Mouse (Mus musculus): ENCODE data around the gene D430041D05Rik. TPM values are rescaled to one million over a fixed set of nuclear protein-coding genes. Genes with fewer than 3 reads are reported as not detected.
"Not testable (repeated sequence)": the region's sequence is repeated elsewhere in the genome, so short reads cannot be mapped to it uniquely, and the experiment has no call there.

The D430041D05Rik gene
- total and polyA plus RNA-seq, 3 experiments: not detected

- DNase-seq (ENCODE audit: extremely low read depth): no peak
- Histone ChIP-seq H3K27me3 (replicated peaks) (no peaks in the 10 kb centered on the region), H3K79me2 (replicated peaks; ENCODE audit: control insufficient read depth, extremely low read depth, insufficient read depth, poor library complexity, severe bottlenecking) (no peaks in the 10 kb centered on the region), H3K4me1 (ENCODE audit: control insufficient read depth in 1 of 2, insufficient read depth in 2 of 2) (peaks cover 0 to 9% of the 10 kb centered on the region in 2 experiments; a peak in 2 of 4 replicates), H3K9me3 (replicated peaks; ENCODE audit: low read length) (no peaks in the 10 kb centered on the region), H3K36me3 (replicated peaks in 1 of 2; ENCODE audit: control insufficient read depth in 1 of 2, insufficient read depth in 1 of 2, low read length in 1 of 2) (peaks cover 0 to 4% of the 10 kb centered on the region in 2 experiments), H3K27ac (ENCODE audit: insufficient read depth, low read depth) (no peak overlapping the region), H3K4me3 (replicated peaks in 1 of 3; ENCODE audit: low read depth in 2 of 3, low read length in 2 of 3, poor library complexity in 1 of 3) (no peak overlapping the region), H3K9ac (ENCODE audit: insufficient read depth, low read depth) (no peak overlapping the region), H3K4me2 (ENCODE audit: insufficient read depth, low read depth, poor library complexity, severe bottlenecking) (no peak overlapping the region)
- in situ Hi-C loops (cut with MboI; ENCODE audit: low pct_ligation_motif_present, low pct_unique_long_range_greater_than_20kb, low sequenced_read_pairs) (no loop called here), dilution Hi-C loops (cut with MboI; ENCODE audit: extremely low pct_ligation_motif_present, extremely low pct_unique_long_range_greater_than_20kb, low sequenced_read_pairs) (no loop called here)
- TF ChIP-seq SIN3A (IDR thresholded peaks at IDR 0.05; ENCODE audit: low read length) (no peak), POLR2AphosphoS2 (IDR thresholded peaks at IDR 0.05; ENCODE audit: low read depth, low read length) (no peak), MEF2A (IDR thresholded peaks at IDR 0.05; ENCODE audit: borderline replicate concordance, low read depth, low read length) (no peak), JUN (IDR thresholded peaks at IDR 0.05; ENCODE audit: insufficient read depth, low read depth, low read length) (no peak), RCOR1 (conservative IDR thresholded peaks at IDR 0.05; ENCODE audit: low read depth, low read length) (no peak), CHD1 (IDR thresholded peaks at IDR 0.05; ENCODE audit: low read depth, low read length) (no peak), GABPA (IDR thresholded peaks at IDR 0.05; ENCODE audit: insufficient replicate concordance, low read depth, low read length) (no peak), ETS1 (conservative IDR thresholded peaks at IDR 0.05; ENCODE audit: low read depth, low read length) (no peak), ZC3H11A (IDR thresholded peaks at IDR 0.05; ENCODE audit: low read depth, low read length) (no peak), USF2 (conservative IDR thresholded peaks at IDR 0.05; ENCODE audit: low read depth, low read length) (no peak), TBP (conservative IDR thresholded peaks at IDR 0.05; ENCODE audit: low read depth, low read length) (no peak), ZNF384 (IDR thresholded peaks at IDR 0.05; ENCODE audit: low read depth, low read length) (no peak)
These were observed 300.8 kb downstream of the D430041D05Rik start for GRCm38 (mm10) chr2:104110031-104110430.

- no peak for TF ChIP-seq BHLHE40 (IDR thresholded peaks at IDR 0.05; ENCODE audit: low read depth, low read length)
- dilution Hi-C loops (cut with MboI; ENCODE audit: extremely low pct_ligation_motif_present, extremely low pct_unique_long_range_greater_than_20kb, low sequenced_read_pairs): no loop called here
- in situ Hi-C loops (cut with MboI; ENCODE audit: low pct_ligation_motif_present, low pct_unique_long_range_greater_than_20kb, low sequenced_read_pairs): no loop called here
- Histone ChIP-seq H3K9me3 (replicated peaks; ENCODE audit: low read length) (no peaks in the 10 kb centered on the region), H3K4me2 (ENCODE audit: insufficient read depth, low read depth, poor library complexity, severe bottlenecking) (no peak overlapping the region), H3K36me3 (replicated peaks in 1 of 2; ENCODE audit: control insufficient read depth in 1 of 2, insufficient read depth in 1 of 2, low read length in 1 of 2) (peaks cover 0 to 4% of the 10 kb centered on the region in 2 experiments), H3K27ac (ENCODE audit: insufficient read depth, low read depth) (no peak overlapping the region), H3K79me2 (replicated peaks; ENCODE audit: control insufficient read depth, extremely low read depth, insufficient read depth, poor library complexity, severe bottlenecking) (no peaks in the 10 kb centered on the region), H3K9ac (ENCODE audit: insufficient read depth, low read depth) (no peak overlapping the region), H3K4me3 (replicated peaks in 1 of 3; ENCODE audit: low read depth in 2 of 3, low read length in 2 of 3, poor library complexity in 1 of 3) (no peak overlapping the region), H3K27me3 (replicated peaks) (no peaks in the 10 kb centered on the region), H3K4me1 (ENCODE audit: control insufficient read depth in 1 of 2, insufficient read depth in 2 of 2) (peaks cover 0 to 9% of the 10 kb centered on the region in 2 experiments; a peak in 2 of 4 replicates)
- no peak for DNase-seq (ENCODE audit: extremely low read depth)
These were observed 301.3 kb downstream of the D430041D05Rik start for GRCm38 (mm10) chr2:104109528-104109927.

GRCm38 (mm10) chr2:104109021-104109420 lies 301.8 kb downstream of the D430041D05Rik start:
- H3K36me3 ChIP-seq (replicated peaks in 1 of 2; ENCODE audit: control insufficient read depth in 1 of 2, insufficient read depth in 1 of 2, low read length in 1 of 2); H3K27me3 ChIP-seq (replicated peaks); DNase-seq (ENCODE audit: extremely low read depth); H3K9me3 ChIP-seq (replicated peaks; ENCODE audit: low read length); H3K9ac ChIP-seq (ENCODE audit: insufficient read depth, low read depth); H3K4me1 ChIP-seq (ENCODE audit: control insufficient read depth in 1 of 2, insufficient read depth in 2 of 2); H3K27ac ChIP-seq (ENCODE audit: insufficient read depth, low read depth); in situ Hi-C loops (cut with MboI; ENCODE audit: low pct_ligation_motif_present, low pct_unique_long_range_greater_than_20kb, low sequenced_read_pairs); H3K4me3 ChIP-seq (replicated peaks in 1 of 3; ENCODE audit: low read depth in 2 of 3, low read length in 2 of 3, poor library complexity in 1 of 3); H3K79me2 ChIP-seq (replicated peaks; ENCODE audit: control insufficient read depth, extremely low read depth, insufficient read depth, poor library complexity, severe bottlenecking); H3K4me2 ChIP-seq (ENCODE audit: insufficient read depth, low read depth, poor library complexity, severe bottlenecking); dilution Hi-C loops (cut with MboI; ENCODE audit: extremely low pct_ligation_motif_present, extremely low pct_unique_long_range_greater_than_20kb, low sequenced_read_pairs): not testable (repeated sequence)
